Mouse (Mus musculus): Measurements from ENCODE around the gene Gm10570. TPM values are rescaled to one million over a fixed set of nuclear protein-coding genes. Genes with fewer than 3 reads are reported as not detected.

Gene Gm10570
- 0.25 and 0.50 TPM in 2 replicates for polyA plus RNA-seq (2015; fragmentation: Nextera tagmentation; extraction: Ambion mirVana)

GRCm38 (mm10) chr4:130308231-130309081, at the start of gene Gm10570, which contains the start of gene Fabp3:
TSS of gene Gm10570 (minus strand) at chr4:130308674.
TSS of gene Fabp3 (plus strand) at chr4:130308595.
- Histone ChIP-seq H3K4me3 (ENCODE audit: low read depth, low read length) (peak within 1 kb of the TSS; percentile 46), H3K9me3 (ENCODE audit: low read length) (no peaks in the 10 kb centered on the region), H3K4me1 (ENCODE audit: insufficient read depth, low read depth, low read length) (peaks cover 8% of the 10 kb centered on the region; the same call in 1 of the 2 replicates), H3K27ac (ENCODE audit: low read length) (no peak within 1 kb of the TSS), H3K27me3 (replicated peaks; ENCODE audit: insufficient read depth, low read length) (peaks cover 11% of the 10 kb centered on the region; the same call in 1 of the 2 replicates), H3K4me2 (replicated peaks; ENCODE audit: low read depth, low read length) (peak within 1 kb of the TSS; percentile 82), H3K9ac (replicated peaks; ENCODE audit: low read depth) (no peak within 1 kb of the TSS), H3K36me3 (ENCODE audit: insufficient read depth, low read length) (no peaks in the 10 kb centered on the region)
- TF ChIP-seq CTCF (IDR thresholded peaks at IDR 0.05) (no peak), EP300 (IDR thresholded peaks at IDR 0.05) (no peak)
- ATAC-seq (peak; percentile 60), DNase-seq (ENCODE audit: low spot score) (peak; percentile 22)
- under 1% methylated on average over 46 of the region's 52 CpGs for WGBS

- no peak for ATAC-seq
- H3K4me1 ChIP-seq (ENCODE audit: insufficient read depth, low read depth, low read length) = peaks cover 5% of the 10 kb centered on the region; the same call in 1 of the 2 replicates
- H3K4me3 ChIP-seq (ENCODE audit: low read depth, low read length) = no peak overlapping the region
These were observed 49.5 kb upstream of the Gm10570 start for GRCm38 (mm10) chr4:130357946-130358345.

GRCm38 (mm10) chr4:130352588-130352987, 44.1 kb upstream of the Gm10570 start:
- 86% methylated on average over 7 of the region's 7 CpGs for WGBS
- no peak overlapping the region for H3K4me2 ChIP-seq (replicated peaks; ENCODE audit: low read depth, low read length)
- TF ChIP-seq CTCF (IDR thresholded peaks at IDR 0.05) (no peak), EP300 (IDR thresholded peaks at IDR 0.05) (no peak)
- H3K9ac ChIP-seq (replicated peaks; ENCODE audit: low read depth) = no peak overlapping the region
- peaks cover 21% of the 10 kb centered on the region for H3K36me3 ChIP-seq (ENCODE audit: insufficient read depth, low read length)
- no peak for ATAC-seq
- H3K4me3 ChIP-seq (ENCODE audit: low read depth, low read length) = no peak overlapping the region
- H3K4me1 ChIP-seq (ENCODE audit: insufficient read depth, low read depth, low read length) = no peaks in the 10 kb centered on the region
- no peak overlapping the region for H3K27ac ChIP-seq (ENCODE audit: low read length)
- no peaks in the 10 kb centered on the region for H3K9me3 ChIP-seq (ENCODE audit: low read length)
- DNase-seq (ENCODE audit: low spot score) = no peak
- H3K27me3 ChIP-seq (replicated peaks; ENCODE audit: insufficient read depth, low read length) = no peaks in the 10 kb centered on the region

More at GRCm38 (mm10) chr4:130357946-130358345, 49.5 kb upstream of the Gm10570 start:
- Histone ChIP-seq H3K27ac (ENCODE audit: low read length) (no peak overlapping the region), H3K9me3 (ENCODE audit: low read length) (no peaks in the 10 kb centered on the region), H3K9ac (replicated peaks; ENCODE audit: low read depth) (no peak overlapping the region), H3K27me3 (replicated peaks; ENCODE audit: insufficient read depth, low read length) (no peaks in the 10 kb centered on the region), H3K36me3 (ENCODE audit: insufficient read depth, low read length) (0 out of 2 replicates have a peak, but pooled peaks cover 6% of the 10 kb centered on the region), H3K4me2 (replicated peaks; ENCODE audit: low read depth, low read length) (no peak overlapping the region)
- no peak for TF ChIP-seq CTCF (IDR thresholded peaks at IDR 0.05)
- no peak for TF ChIP-seq EP300 (IDR thresholded peaks at IDR 0.05)
- no peak for DNase-seq (ENCODE audit: low spot score)

- H3K36me3 ChIP-seq (ENCODE audit: insufficient read depth, low read length) = peaks cover 21% of the 10 kb centered on the region
- TF ChIP-seq EP300 (IDR thresholded peaks at IDR 0.05) (no peak), CTCF (IDR thresholded peaks at IDR 0.05) (no peak)
- no peak overlapping the region for H3K4me2 ChIP-seq (replicated peaks; ENCODE audit: low read depth, low read length)
- 89% methylated on average over 16 of the region's 16 CpGs for WGBS
- H3K27ac ChIP-seq (ENCODE audit: low read length) = no peak overlapping the region
- no peaks in the 10 kb centered on the region for H3K27me3 ChIP-seq (replicated peaks; ENCODE audit: insufficient read depth, low read length)
- H3K9ac ChIP-seq (replicated peaks; ENCODE audit: low read depth) = no peak overlapping the region
- ATAC-seq (no peak), DNase-seq (ENCODE audit: low spot score) (no peak)
- no peak overlapping the region for H3K4me3 ChIP-seq (ENCODE audit: low read depth, low read length)
- H3K9me3 ChIP-seq (ENCODE audit: low read length) = no peaks in the 10 kb centered on the region
- H3K4me1 ChIP-seq (ENCODE audit: insufficient read depth, low read depth, low read length) = no peaks in the 10 kb centered on the region
These were observed 42.4 kb upstream of the Gm10570 start for GRCm38 (mm10) chr4:130350690-130351422.

- no peak for TF ChIP-seq EP300 (IDR thresholded peaks at IDR 0.05)
- TF ChIP-seq CTCF (IDR thresholded peaks at IDR 0.05) = peak; percentile 45
- Histone ChIP-seq H3K4me1 (ENCODE audit: insufficient read depth, low read depth, low read length) (no peaks in the 10 kb centered on the region), H3K9ac (replicated peaks; ENCODE audit: low read depth) (no peak overlapping the region), H3K4me3 (ENCODE audit: low read depth, low read length) (no peak overlapping the region), H3K27ac (ENCODE audit: low read length) (no peak overlapping the region), H3K9me3 (ENCODE audit: low read length) (no peaks in the 10 kb centered on the region), H3K4me2 (replicated peaks; ENCODE audit: low read depth, low read length) (no peak overlapping the region), H3K36me3 (ENCODE audit: insufficient read depth, low read length) (peaks cover 21% of the 10 kb centered on the region), H3K27me3 (replicated peaks; ENCODE audit: insufficient read depth, low read length) (no peaks in the 10 kb centered on the region)
- ATAC-seq (no peak), DNase-seq (ENCODE audit: low spot score) (no peak)
- WGBS = 94% methylated on average over 6 of the region's 6 CpGs
These were observed 41.2 kb upstream of the Gm10570 start for GRCm38 (mm10) chr4:130349666-130350065.

- H3K27ac ChIP-seq (ENCODE audit: low read length) = no peak overlapping the region
- no peak for TF ChIP-seq EP300 (IDR thresholded peaks at IDR 0.05)
- TF ChIP-seq CTCF (IDR thresholded peaks at IDR 0.05) = peak; percentile 91
- peak; percentile 85 for DNase-seq (ENCODE audit: low spot score)
- no peak overlapping the region for H3K4me3 ChIP-seq (ENCODE audit: low read depth, low read length)
- no peaks in the 10 kb centered on the region for H3K4me1 ChIP-seq (ENCODE audit: insufficient read depth, low read depth, low read length)
- peaks cover 6% of the 10 kb centered on the region; the same call in 1 of the 2 replicates for H3K36me3 ChIP-seq (ENCODE audit: insufficient read depth, low read length)
- H3K4me2 ChIP-seq (replicated peaks; ENCODE audit: low read depth, low read length) = no peak overlapping the region
- 23% methylated on average over 4 of the region's 4 CpGs for WGBS
- H3K9me3 ChIP-seq (ENCODE audit: low read length) = no peaks in the 10 kb centered on the region
- peak; percentile 40; the same call in 1 of the 2 replicates for ATAC-seq
- H3K27me3 ChIP-seq (replicated peaks; ENCODE audit: insufficient read depth, low read length) = no peaks in the 10 kb centered on the region
- no peak overlapping the region for H3K9ac ChIP-seq (replicated peaks; ENCODE audit: low read depth)
These were observed 33.2 kb upstream of the Gm10570 start for GRCm38 (mm10) chr4:130341691-130342090.
